Mouse (Mus musculus) embryo, embryonic 11.5 days (tissue): ENCODE measurements around the gene BC004004.
"Not testable (repeated sequence)": the region's sequence is repeated elsewhere in the genome, so short reads cannot be mapped to it uniquely, and the experiment has no call there.

Experiments used
- DNase-seq: peaks from one replicate; pipeline ENCODE4 v3.0.0-alpha.2; 2012; ENCODE audit warnings: low read depth, low spot score

Gene BC004004

GRCm38 (mm10) chr17:29297321-29297720 lies 28.7 kb downstream of the BC004004 start:
- no peak for DNase-seq

- DNase-seq: no peak
These were observed 29.2 kb downstream of the BC004004 start for GRCm38 (mm10) chr17:29297813-29298212.

- no peak for DNase-seq
These were observed 30.7 kb downstream of the BC004004 start for GRCm38 (mm10) chr17:29299282-29299681.

GRCm38 (mm10) chr17:29300926-29301325 lies 32.3 kb downstream of the BC004004 start:
- DNase-seq: no peak

- DNase-seq: no peak
These were observed 32.8 kb downstream of the BC004004 start for GRCm38 (mm10) chr17:29301421-29301820.

GRCm38 (mm10) chr17:29302149-29302548 lies 33.6 kb downstream of the BC004004 start:
- no peak for DNase-seq

DNA sequence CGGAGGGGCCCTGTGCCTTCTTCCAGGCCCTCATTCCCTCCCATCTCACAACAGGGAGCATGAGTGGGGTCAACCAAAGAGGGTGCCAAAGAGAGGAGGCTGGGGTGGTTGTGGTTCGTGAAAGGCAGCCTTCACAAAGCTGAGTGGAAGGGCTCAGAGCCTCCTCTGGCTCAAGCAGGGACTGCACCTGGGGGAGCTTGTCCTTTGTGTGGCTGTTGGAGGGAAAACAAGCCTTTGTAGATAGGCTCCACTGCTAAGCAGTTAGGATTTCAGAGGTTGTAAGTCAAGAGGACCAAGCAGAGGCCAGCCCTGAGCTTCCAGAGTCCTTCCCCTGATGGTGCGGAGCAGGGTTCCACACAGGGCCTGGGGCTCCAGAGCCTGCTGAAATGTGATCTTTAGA lies 34.5 kb downstream of the BC004004 start:
- no peak for DNase-seq

- DNase-seq: no peak
These were observed 35.3 kb downstream of the BC004004 start for GRCm38 (mm10) chr17:29303856-29304255.

- DNase-seq: no peak
These were observed 35.9 kb downstream of the BC004004 start for GRCm38 (mm10) chr17:29304376-29305057.

DNA sequence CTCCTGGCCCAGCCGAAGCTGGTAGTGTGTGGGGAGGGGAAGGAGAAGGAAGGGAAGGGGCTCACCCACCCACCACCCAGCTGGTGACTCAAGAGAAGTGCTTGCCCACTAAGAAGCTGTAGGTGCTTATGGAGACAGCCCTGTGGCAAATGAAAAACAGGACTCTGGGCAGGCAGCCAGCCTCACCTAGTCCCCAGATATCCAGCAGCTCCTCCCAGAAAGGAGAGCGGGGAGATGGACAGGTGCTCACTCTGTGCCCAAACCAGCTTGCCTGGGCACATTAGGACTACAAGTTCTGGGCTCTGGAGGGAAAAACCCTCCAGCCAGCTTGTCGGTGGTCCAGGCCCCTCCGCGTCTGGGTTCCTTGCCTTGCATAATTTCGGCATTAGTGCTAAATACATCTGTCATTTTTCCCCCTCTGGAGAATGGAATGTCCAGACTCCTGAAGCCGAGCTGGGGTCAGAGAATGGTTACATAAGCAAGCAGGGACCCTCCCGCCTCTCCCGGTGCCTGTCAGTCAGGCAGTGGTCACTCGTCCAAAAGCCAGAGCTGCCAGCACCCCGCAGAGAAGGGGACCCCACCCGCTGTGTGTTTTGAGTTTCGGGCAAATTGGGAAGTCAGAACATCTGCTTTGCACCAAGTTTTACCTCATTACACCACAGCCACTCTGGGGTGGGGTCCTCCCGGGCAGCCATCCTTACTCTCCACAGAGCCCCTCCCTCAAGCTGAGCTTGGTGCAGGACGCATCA lies 36.6 kb downstream of the BC004004 start:
- DNase-seq: no peak

GRCm38 (mm10) chr17:29305871-29306270 lies 37.3 kb downstream of the BC004004 start:
- no peak for DNase-seq

- DNase-seq: no peak
These were observed 41.6 kb downstream of the BC004004 start for GRCm38 (mm10) chr17:29310056-29310623.

DNA sequence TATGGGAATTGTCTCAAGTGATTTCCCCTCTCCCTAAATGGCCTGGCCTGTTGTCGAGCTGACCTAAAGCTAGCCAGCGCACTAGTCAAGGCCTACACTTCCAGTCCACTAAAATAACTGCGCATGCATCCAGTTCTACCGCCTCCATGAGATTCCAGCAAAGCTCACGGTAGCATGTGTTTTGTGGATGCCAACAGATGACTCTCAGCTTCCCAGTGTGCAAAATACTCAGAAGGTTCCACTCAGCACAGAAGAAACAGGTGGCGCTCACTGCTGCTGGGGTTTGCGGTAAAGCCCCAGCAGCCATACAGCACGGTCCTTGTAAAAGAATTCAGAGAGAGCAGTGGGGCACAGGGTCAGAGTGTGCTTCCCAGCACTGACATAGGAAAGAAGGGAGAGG lies 43.0 kb downstream of the BC004004 start:
- DNase-seq: no peak

DNA sequence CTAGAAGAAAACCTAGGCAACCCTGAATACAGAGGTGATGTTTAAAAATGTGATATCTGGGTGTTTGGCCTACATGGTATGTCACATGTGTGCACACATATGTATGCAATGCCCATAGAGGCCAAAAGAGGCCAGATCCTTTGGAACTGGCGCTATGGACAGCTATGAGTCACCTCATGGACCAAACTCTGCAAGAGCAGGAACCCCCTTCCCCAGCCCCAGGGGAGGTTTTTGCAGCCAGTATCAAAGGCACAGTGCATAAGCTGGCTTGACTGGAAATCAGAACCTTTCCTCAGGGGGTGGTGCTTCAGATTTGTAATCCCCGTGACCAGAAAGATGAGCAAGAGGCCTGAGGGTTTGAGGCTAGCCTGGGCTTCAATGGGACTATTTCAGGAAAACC lies 43.5 kb downstream of the BC004004 start:
- DNase-seq: no peak

GRCm38 (mm10) chr17:29313300-29313699 lies 44.7 kb downstream of the BC004004 start:
- no peak for DNase-seq

- no peak for DNase-seq
These were observed 47.3 kb downstream of the BC004004 start for GRCm38 (mm10) chr17:29315672-29316465.

DNA sequence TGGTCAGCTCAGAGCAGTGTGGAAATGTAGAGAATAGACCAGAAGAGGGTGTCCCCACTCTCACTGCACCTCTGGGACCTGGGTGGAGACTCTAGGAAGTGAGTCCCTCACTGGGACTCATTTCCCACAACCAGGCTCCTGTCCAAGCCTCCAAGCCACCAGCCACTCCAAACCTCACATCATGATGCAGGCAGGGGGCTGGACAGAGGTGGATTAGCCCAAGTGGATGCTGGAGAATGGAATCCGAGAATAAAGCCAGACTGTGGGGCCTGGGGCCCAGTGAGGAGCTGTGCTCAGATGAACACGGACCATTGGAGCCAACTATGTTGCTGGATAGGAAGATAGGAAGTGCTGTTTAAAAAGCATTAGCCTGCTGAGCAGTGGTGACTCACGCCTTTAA lies 48.3 kb downstream of the BC004004 start:
- DNase-seq: no peak

DNA sequence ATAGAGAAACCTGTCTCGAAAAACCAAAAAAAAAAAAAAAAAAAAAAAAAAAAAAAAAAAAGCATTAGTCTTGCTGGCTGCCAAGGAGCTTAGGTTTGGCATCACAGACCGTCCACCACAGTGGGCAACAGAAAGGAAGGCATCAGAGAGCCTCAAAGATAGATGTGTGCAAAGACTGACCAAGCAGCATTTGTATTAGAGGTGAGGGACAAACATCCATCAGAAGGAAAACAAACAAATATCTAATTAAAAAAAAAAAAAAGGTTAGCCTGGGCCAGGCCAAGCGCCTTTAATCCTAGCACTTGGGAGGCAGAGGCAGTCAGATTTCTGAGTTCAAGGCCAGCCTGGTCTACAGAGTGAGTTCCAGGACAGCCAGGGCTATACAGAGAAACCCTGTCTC lies 48.8 kb downstream of the BC004004 start, which contains the start of gene Pi16:
Gene Pi16, plus strand, starts transcription at position 301 of the 400 bp plus-strand sequence.
- not testable (repeated sequence) for DNase-seq

- DNase-seq: no peak
These were observed 50.2 kb downstream of the BC004004 start for GRCm38 (mm10) chr17:29318731-29319250.

GRCm38 (mm10) chr17:29319476-29319875 lies 50.9 kb downstream of the BC004004 start:
- DNase-seq: no peak

DNA sequence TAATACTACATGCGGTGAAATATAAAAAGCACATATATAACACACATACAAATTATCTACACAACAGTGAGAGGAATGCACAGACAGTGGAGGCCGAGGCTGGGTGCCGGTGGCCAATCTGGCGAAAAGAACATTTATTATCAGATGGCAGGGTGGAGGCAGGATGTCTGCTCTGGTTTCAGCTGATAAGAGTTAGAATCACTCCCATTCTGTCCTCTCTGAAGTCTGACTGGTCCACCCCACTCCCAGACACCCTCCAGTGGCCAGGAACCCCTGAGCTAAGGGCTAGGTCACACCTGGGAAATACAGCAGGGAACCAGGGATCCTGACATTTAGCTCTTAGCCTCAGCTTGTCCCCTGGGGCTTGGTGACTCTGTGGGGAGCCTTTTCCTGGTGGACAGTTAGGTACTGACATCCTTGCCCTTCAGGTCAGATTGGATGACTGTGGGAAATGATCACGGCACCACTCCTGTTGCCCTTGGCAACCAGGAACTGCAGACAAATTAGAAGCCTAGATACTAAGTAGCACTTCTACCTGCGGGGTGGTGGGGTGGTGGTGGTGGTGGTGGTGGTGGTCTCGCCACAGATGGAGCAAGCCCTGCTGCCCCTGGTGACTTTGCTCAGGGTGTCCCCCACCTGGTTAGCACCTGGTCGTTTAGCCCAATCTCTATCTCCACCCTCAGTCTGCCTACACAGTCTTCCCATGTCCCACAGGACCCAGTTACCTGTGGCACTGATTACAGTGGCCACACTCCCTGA lies 51.5 kb downstream of the BC004004 start:
- DNase-seq: no peak
